Mouse (Mus musculus) ovary, postnatal 36 days (tissue): Measurements from ENCODE around the gene Tmem120a.

Experiments
- DNase-seq: peaks from one replicate; pipeline ENCODE4 v3.0.0; 2022; ENCODE audit warnings: low spot score, mixed read lengths

Tmem120a gene

DNA sequence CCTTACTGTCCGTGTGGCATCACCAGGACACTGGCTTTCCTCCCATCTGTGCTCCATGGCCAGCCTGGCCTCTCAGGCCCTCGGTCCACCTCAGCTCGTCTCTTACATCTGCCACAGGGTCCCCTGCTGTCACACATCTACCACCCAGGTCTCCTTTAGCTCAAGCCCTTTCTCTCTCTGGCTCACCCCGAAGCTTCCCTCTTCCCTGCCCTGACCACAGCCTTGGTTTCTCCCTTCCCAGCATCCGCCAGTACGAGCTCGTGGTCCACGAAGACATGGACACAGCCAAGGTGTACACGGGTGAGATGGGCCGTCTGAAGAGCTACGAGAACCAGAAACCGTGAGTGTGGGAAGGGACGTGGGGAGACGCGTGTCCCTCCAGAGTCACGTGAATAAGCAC lies 12.9 kb downstream of the Tmem120a start:
- no peak for DNase-seq

DNA sequence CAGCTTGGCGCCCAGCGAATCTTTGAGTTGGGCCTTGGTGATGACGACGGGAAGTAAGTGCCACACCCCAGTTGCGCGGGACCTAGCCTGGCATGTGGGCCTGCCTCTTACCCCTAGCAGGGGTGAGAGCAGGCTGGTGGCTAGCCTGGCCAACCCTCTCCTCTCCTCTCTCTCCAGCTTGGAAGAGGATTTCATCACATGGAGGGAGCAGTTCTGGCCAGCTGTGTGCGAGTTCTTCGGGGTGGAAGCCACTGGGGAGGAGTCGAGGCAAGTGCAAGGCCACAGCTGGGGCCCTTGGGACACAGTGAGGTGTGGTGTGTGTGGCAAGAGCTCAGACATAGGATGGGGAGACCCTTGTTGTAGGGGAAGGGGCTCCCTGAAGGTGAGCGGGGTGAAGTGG lies 13.3 kb downstream of the Tmem120a start:
- no peak for DNase-seq

DNA sequence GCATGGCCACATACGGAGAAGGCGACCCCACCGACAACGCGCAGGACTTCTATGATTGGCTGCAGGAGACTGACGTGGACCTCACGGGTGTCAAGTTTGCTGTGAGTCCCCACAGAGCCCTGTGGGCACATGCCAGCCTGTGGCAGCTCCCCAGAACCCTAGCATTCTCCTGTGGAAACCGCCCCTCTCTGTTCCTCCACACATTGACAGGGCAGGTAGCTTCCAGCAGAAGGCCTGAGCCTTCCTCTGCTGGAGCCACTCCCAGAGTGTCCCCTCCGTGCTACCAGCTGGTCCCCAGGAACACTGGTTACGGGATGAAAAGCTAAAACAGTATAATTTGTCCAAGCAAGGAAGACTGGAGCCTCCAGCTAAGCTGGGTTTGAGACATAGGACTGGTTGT lies 14.0 kb downstream of the Tmem120a start:
- no peak for DNase-seq

DNA sequence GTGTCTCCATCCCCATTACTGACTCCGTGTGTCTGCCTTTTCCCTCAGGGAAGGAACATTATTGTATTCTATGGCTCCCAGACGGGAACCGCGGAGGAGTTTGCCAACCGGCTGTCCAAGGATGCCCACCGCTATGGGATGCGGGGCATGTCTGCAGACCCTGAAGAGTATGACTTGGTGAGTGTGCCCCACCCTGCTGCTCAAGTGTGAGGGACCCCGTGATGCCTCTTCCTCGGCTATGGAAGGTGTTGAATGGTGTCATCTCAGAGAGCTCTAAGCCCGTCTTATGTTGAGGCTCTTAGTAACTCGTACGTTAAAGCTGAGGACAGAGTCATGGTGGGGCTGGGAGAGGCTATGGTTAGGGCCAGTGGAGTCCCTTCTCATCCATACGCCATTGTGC lies 14.9 kb downstream of the Tmem120a start:
- no peak for DNase-seq

DNA sequence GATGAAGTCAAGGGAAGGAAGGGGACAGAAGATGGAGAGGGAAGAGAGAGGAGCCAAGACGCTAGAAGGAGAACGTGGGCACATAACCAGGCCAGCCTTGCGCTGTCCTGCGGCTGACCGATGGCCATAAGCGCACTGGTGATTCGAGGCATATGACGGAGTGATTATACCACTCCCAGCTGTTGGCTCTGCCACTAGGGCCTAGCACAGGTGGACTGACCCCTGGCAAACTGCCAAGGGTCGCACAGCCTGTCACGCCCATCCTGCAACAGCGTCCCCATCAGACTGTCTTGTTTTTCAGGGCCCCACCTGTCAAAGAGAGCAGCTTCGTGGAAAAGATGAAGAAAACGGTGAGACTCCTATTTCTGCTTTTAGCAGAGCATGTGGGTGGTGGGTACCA lies 15.9 kb downstream of the Tmem120a start:
- no peak for DNase-seq

DNA sequence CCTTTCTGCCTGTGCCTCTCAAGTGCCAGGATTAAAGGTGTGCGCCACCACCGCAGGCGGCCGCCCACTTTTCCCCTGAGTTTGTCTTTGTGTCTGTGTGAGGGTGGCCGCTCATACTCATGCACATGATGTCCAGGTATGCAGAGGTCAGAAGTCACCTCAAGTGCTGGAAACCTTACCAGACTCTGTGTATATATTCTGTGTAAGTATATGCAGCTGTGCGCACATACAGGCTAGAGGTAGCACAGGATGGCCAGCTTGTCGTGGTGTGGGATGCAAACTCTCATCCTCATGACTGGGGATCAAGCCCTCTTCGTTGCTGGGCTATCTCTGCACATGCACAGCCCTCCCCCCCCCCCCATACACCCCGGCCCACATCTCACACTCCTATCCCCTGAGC lies 16.4 kb downstream of the Tmem120a start:
- no peak for DNase-seq

DNA sequence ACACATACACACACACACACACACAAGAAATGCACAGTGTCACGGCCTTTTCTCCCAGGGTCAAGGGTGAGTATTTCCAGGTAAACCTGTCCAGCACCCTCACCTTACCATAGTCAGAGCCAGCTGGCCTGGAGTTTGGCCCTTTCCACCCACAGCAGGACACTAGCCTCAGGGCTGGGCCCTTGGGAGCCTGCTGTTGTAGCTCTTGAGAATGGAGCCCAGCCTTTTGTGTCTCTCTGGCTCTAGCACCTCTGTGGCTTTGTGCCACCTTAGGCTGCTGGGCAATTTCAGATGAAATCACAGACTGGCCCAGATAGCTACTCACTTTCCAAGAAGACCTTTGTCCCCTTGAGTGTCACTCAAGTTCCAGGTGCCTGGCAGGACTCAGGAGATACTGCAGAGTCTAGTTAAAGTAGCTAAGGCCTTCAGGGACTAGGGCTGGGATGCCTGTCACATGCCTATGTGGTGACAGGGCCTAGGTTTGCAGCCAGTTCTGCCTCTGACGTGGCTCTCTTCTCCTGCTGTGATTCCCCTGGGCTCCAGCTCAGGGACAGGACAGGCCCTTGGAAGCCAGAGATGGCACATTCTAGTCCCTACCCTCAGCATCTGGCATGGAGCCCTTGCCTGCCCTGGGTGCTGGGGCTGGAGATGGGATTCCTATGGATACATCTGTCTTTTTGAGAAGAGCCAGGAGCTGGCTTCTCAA lies 17.5 kb downstream of the Tmem120a start:
- no peak for DNase-seq

DNA sequence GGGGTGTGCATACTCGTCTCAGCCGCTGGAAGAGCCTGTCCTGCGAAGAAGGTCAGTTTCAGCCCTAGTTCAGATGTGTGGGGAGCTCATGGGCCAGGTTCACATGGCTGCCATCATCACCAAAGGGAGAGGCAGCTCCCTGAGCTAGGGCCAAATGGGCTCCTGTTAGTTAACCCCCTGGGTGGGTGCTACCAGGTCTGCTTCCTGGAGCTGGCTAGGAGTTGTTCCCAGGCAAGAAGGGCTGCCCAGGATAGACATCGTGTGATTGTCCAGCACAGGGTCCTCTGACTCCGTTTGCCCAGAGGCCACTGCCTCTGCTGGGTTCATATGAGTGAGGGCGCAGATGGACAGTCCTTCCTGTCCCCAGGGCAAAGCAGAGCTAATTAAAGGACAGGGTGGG lies 18.3 kb downstream of the Tmem120a start:
- DNase-seq, result no peak

DNA sequence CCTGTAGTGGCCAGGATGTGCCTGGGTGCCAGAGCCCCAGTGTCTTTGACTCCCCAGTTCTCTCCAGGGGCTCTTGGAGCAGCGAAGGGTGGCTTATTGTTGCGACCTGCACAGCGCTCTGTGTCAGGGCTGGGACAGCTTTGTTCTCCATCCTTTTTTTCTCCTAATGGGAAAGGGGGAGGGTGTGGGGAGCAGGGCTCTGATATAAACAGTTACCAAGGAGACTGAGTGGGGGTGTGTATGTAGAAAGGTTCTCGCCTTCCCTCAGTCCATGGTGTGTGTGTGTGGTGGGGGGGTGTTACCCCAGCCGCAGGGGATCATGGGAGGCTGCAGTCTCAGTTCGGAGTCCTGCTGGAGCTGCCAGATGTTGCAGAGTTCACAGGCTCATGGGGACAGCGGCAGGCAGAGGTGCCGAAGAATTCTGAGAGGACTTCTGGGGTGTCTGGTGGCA lies 18.8 kb downstream of the Tmem120a start:
- peak; percentile 36 for DNase-seq

DNA sequence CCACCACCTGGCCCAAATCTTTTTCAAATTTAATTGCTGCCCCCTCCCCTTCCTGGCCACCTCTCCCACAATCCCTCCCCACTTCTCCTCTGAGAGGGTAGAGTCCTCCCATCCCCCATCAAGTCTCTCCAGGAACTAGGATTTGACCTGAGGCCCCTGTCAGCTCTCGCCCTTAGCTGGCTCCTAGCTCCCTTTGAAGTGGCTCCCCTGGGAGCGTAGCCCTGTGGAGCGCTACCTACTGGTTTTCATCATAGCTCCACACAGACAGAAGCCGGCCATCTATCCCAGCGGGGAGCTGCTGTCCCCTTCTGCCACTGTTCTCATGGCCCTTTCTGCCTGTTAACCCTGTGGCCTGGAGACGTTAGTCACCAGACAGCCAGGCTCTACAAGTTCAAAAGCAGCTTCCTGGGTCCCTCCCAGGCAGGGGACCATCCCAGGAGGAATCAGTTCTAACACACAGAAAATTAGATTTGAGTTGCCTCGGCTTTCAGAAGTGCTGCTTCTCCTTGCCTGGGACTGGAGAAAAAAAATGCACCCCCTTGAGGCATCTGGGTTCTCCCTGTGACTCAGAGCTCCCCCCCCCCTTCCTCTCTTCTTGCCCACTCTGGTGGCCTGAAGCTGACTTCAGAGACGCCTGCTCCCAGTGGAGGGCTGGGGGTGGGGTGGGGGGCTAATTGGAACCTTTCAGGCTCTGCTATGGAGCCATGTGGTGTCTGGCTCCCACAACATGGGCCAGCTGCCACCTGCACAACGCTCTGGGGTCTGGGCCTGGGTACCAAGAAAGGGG lies 19.5 kb downstream of the Tmem120a start:
- no peak for DNase-seq

DNA sequence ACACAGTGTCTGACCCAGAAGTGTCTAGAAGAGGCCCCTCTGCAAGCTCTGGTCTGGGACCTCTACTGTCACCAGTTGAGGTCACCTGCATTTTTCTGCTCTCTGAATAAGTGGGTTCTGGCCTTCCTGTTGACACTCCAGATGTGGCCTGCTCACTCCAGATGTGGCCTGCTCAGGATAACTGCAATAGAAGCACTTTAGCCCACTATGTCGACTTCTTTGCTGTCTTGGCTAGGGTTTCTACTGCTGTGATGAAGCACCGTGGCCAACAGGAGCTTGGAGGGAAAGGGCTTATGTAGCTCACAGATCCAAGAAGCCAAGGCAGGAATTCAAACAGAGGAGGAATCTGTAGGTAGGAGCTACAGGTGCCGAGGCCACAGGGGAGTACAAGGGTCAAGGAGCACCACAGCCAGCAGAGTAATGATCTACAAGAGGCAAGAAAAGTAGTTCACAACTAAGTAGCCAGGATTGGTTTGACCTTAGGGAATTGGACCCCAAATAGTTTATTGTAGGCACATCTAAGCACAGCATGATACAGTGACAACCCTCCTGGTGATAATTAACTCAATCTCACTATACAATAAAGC lies 21.0 kb downstream of the Tmem120a start:
- no peak for DNase-seq

DNA sequence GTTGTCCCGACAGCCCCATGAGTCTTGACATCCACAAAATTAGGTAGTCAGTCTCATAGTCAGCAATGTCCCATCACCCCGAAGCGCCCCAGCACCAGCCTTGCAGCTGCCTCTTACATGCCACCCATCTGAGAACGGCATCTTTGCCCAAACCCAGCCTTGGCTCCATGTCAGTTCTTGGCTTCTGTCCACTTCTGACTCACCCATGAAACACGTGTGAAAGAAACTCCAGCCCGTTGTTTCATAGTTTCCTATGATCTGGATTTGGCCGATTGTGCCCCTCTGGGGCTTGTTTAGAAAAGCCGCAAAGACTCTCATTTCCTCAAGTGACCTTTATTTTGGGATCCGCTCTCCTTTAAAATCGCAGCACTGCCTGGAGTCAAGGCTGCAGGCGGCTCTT lies 22.1 kb downstream of the Tmem120a start:
- DNase-seq, result peak; percentile 54

DNA sequence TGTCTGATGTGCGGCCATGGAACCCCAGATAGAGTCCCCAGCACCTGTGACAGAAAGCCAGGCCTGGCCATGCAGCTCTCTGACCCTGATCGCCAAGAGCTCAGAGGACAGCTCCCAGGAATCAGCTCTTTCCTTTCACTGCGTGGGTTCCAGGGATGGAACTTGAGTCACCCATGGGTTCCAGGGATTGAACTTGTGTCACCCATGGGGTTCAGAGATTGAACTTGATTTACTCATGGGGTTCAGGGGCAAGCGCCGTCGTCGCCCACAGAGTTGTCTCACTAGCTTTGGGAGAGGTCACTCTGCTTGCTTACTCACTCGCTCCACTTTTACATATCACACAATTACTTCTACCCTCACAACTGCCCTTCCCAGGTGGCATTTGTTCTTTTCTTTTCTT lies 23.2 kb downstream of the Tmem120a start:
- no peak for DNase-seq

DNA sequence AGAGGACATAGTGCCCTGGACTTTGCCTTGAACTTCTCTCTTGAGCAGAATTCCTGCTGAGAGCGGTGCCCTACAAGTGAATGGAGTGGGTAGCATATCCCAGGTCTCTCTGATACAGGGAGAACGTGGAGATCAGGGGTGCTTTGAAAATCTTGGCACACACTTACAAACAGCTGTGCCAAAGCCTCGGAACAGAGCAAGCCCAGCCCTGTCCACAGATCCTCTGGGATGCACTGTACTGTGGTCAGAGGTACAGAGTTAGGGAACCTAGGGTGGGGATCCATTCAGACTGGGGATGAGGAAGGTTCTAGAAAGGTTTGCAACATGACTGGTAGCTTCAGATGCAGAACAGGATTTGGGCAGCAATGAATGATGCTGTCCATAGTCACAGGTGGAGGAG lies 24.1 kb downstream of the Tmem120a start:
- no peak for DNase-seq

DNA sequence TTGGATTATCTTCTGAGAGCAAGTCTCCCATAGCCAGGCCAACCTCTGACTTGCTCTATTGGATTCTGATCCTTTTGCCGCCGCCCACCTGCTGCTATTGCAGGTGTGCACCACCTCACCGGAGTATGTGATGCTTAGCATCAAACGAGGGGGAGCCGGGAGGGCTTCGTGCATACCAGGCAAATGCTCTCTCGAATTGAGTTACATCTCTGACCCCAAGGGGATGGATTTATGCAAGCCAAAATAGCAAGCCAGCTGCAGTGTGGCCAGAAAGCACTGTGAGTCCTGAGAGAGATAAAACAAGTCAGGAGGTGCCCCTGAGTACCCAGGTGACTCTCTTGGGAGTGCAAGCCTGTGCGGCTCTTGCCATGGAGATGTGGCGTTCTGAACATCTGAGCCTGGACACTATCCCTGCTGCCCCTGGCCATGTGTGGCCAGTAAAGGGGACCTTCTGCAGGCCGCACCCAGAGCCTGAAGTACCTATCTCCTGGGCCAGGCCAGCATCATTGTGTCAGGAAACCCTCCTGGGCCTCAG lies 24.6 kb downstream of the Tmem120a start:
- no peak for DNase-seq

DNA sequence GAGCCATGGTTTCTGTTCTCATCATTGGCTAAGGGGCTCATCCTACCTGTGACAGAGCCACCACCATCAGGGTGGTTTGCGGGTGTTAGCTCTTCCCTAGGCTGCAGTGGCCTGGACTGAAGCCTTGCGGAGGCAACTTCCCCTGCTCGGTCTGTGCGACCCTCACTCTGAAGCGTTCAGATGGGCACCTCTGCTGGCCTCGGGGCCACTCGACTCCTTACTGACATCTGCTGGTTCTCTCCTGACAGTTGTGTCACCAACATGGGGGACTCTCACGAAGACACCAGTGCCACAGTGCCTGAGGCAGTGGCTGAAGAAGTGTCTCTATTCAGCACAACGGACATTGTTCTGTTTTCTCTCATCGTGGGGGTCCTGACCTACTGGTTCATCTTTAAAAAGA lies 28.6 kb downstream of the Tmem120a start:
- no peak for DNase-seq

DNA sequence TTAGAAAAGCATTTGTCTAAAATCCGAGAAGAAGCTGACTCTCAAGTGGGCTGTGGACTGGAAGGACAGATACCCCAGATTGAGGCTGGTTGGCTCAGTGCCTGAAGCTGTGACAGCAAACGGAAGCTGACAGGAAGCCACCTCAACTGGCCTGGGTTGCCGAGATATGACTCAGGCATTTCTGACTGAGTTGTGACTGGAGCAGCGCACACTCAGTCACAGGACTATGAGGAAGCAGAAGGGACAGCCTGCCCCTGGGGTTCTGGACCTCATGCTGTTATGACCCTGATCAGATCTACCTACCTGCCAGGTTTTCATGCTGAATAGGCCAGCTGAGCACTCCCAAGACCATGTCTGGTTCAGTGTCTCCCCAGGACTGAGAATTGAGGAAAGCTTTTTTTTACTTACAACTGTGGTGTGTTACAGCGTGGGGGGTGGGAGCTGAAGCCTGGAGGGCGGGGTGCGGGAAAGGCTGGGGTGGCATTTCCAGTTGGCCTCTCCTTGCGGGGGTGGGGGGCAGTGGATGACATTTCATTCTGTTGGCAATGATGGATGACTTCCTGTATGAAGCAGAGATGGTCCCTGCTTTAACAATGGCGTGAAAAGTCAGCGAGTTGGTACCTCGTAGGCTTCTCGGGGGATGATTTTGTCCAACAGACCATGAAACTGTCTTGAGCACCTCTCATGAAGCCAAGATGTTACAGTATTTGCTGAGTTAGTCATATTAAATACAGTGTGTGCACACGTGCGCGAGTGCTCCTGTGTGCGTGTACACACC lies 30.6 kb downstream of the Tmem120a start:
- no peak for DNase-seq

DNA sequence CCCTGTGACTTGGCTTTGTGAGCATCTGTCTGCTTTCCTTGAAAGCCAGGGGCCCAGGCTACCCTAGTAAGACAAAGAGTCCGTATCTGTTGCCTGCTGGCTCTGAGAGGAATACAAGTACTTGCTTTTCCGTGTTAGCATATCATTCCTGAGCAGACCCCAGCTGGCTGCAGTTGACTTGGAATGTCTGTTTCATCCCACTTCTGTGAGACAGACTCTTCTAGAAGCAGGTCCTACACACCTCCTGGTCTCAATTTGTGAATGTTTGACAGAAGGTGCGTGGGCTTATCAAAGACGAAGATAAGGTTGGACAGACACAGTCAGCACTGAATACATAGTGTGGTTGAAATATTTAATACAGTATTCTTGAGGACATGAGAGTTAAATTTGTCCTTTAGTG lies 31.4 kb downstream of the Tmem120a start:
- DNase-seq, result no peak

DNA sequence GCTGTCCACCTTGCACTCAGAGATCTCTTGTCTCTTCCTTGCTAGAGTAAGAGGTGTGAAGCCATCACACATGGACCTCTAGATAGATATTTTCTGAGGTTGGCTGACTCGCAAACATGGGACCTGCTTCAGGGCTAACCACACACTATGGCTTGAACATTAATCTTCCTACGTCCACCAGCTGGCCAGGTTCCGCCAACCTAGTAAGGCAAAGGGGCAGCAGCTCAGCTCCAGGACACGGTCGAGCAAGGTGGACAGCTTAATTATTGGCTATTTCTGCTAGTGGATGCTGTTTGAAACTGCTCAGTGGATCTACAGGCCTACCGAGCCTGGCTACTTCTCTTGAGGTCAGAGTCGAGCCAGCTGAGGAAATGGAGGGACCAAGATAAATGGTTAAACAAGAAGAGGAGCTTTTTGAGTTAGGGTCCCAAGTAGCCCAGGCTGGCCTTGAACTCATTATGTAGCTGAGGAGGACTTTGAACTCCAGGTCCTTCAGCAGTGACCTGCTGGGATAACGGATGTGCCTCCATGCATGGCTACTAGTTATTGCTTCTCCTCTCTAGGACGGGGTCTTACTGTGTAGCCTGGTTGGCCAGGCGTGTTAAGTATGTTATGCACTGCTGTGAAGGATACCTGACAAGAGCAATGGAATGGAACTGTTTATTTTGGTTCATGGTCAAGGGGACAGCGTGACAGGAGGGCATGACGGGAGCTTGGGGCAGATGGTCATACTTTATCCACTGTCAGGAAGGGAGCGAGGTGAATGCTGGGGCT lies 32.5 kb downstream of the Tmem120a start:
- no peak for DNase-seq

DNA sequence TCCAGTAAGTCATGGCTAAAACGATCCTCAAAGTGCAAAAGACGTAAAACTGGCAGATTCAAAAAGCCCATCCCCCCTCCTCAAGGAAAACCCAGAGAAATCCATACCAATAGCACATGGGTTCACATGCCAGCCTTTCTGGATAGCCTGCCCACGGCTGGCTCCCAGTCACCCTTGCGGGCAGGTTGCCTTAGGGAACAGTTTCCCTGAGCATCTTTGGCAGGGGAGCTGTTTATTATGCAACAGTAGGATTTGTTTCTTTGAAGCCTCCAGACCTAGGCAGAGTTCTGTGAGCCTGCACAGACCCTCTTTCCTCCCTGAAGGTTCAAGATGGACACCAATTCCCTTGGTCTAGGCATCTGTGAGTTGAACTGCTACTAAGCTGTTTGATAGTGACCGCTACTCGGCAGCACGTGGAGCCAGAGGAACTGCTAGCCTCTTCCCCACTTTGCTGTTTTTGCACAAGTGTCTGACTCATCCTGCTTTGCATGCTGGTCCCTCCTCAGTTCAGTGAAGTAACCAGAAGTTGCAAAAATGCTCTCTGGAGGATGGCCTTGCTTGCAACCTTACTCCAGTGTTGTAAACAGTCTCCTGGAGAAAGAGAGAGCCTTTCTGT lies 33.5 kb downstream of the Tmem120a start:
- DNase-seq, result no peak

DNA sequence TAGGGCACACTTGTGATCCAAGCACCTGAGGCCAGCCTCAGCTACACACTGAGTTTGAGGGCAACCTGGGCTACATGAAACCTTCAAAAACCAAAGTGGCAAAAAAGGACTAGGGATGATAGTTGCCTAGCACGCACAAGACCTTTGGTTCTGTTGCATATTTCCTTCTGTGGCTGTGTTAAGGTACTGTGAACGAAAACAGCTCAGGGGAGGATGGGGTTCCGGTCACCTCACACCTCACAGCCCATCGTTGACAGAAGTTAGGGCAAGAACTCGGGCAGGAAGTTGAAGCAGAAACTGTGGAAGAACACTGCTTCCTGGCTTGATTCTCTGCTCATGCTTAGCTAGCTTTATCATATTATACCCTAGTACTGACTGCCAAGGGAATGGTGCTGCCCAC lies 34.5 kb downstream of the Tmem120a start:
- DNase-seq, result no peak
